Mouse (Mus musculus): ENCODE data around the gene Brk1. TPM values are rescaled to one million over a fixed set of nuclear protein-coding genes. Genes with fewer than 3 reads are reported as not detected.

Brk1 gene
- total RNA-seq (2012; rRNA removed), result 81.8 and 113 TPM in 2 replicates

DNA sequence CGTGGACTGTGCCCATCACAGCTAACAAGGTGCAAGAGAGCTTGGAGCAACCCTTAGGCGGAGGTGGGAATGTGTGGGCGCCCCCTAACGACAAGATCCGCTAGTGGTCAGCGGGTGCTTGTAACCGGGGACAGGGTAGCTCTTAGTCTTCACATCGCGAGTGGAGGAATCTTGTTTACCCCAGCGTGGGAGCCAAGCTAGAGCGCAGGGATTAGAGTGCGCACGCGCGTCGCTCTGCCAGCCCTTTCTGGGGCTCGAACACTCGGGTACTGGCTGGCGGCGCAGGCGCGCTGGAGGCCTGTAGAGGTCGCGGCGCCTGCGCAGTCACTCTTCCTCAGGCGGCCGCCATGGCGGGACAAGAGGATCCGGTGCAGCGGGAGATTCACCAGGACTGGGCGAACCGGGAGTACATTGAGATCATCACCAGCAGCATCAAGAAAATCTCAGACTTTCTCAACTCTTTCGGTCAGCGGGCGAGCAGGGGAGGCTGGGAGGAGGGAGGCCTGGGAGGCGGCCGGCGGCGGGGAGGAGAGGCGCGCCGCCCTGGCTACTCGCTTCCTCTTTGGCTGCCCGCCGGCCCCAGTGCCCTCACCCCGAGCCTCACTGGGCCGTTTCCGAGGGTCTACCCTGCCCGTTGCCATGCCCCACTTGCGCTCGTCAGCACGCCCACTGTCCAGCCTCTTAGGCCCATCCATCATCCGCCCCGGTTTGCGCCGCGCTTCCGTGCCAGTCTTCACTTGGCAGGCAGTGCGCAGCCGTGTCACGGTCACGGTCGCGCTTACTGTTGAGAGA, at the start of gene Brk1:
TSS of gene Brk1 (plus strand) at position 341 of the 792 bp plus-strand sequence.
- DNase-seq (ENCODE audit: low read depth, low spot score), result peak; percentile 81
- Histone ChIP-seq H3K9ac (ENCODE audit: insufficient read depth, low read depth, low read length, poor library complexity, severe bottlenecking) (peak within 1 kb of the TSS; percentile 93), H3K4me3 (ENCODE audit: insufficient read depth in 1 of 2, low read depth in 1 of 2, low read length in 2 of 2, poor library complexity in 1 of 2, severe bottlenecking in 1 of 2) (peak within 1 kb of the TSS; percentile 84 to 92), H3K36me3 (ENCODE audit: control insufficient read depth, insufficient read depth, low read length, poor library complexity, severe bottlenecking) (0 out of 2 replicates have a peak, but pooled peaks cover 2% of the 10 kb centered on the region), H3K4me1 (ENCODE audit: control insufficient read depth in 2 of 2, insufficient read depth in 2 of 2, low read length in 2 of 2, poor library complexity in 1 of 2) (peaks cover 0 to 9% of the 10 kb centered on the region in 2 experiments; a peak in 2 of 4 replicates), H3K9me3 (ENCODE audit: control insufficient read depth, insufficient read depth, low read depth, low read length) (no peaks in the 10 kb centered on the region), H3K27ac (ENCODE audit: insufficient read depth, low read depth, low read length, poor library complexity, severe bottlenecking) (peak within 1 kb of the TSS; percentile 20; the same call in 1 of the 2 replicates)
- no peak for TF ChIP-seq MAFK (IDR thresholded peaks at IDR 0.05; ENCODE audit: insufficient read depth, low read depth, low read length)
- TF ChIP-seq CHD2 (IDR thresholded peaks at IDR 0.05; ENCODE audit: low read depth, low read length), result no peak
- TF ChIP-seq ZNF384 (IDR thresholded peaks at IDR 0.05; ENCODE audit: low read depth, low read length), result no peak
- TF ChIP-seq HCFC1 (IDR thresholded peaks at IDR 0.05; ENCODE audit: borderline replicate concordance, insufficient read depth, low read length), result 0 out of 2 replicates have a peak, but pooled peaks have one; percentile 29
- in situ Hi-C loops (cut with MboI; ENCODE audit: low sequenced_read_pairs in 2 of 2, unreplicated experiment in 2 of 2), result no loop called here

DNA sequence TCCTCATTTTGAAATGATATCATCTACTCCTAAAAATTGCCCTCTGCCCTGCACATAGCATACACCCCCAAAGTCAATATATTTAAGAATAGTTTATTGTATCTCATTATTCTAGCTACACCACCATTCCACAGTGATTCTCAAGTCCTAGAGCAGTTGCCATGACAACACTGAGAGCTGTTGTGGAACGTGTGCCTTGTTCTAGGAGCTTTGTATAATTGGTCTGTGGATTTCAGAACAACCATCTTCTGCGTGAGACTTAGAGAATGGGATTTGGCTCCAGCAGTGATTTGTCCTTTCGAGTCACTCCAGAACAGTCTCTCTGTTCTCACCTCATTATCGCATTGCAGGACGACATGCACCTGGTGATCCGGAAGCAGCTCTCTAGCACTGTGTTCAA, 44.8 kb upstream of the Brk1 start:
- in situ Hi-C loops (cut with MboI; ENCODE audit: low sequenced_read_pairs in 2 of 2, unreplicated experiment in 2 of 2), result no loop called here
- no peaks in the 10 kb centered on the region for H3K4me1 ChIP-seq (ENCODE audit: control insufficient read depth in 2 of 2, insufficient read depth in 2 of 2, low read length in 2 of 2, poor library complexity in 1 of 2)
- no peak for TF ChIP-seq ZNF384 (IDR thresholded peaks at IDR 0.05; ENCODE audit: low read depth, low read length)
- TF ChIP-seq MAFK (IDR thresholded peaks at IDR 0.05; ENCODE audit: insufficient read depth, low read depth, low read length), result no peak
- TF ChIP-seq ZC3H11A (IDR thresholded peaks at IDR 0.05; ENCODE audit: borderline replicate concordance, low read depth, low read length), result no peak
- no peak for TF ChIP-seq HCFC1 (IDR thresholded peaks at IDR 0.05; ENCODE audit: borderline replicate concordance, insufficient read depth, low read length)
- TF ChIP-seq CHD2 (IDR thresholded peaks at IDR 0.05; ENCODE audit: low read depth, low read length), result no peak
- peaks cover 22% of the 10 kb centered on the region for H3K36me3 ChIP-seq (ENCODE audit: control insufficient read depth, insufficient read depth, low read length, poor library complexity, severe bottlenecking)
- no peak overlapping the region for H3K27ac ChIP-seq (ENCODE audit: insufficient read depth, low read depth, low read length, poor library complexity, severe bottlenecking)
- DNase-seq (ENCODE audit: low read depth, low spot score), result no peak
- H3K9me3 ChIP-seq (ENCODE audit: control insufficient read depth, insufficient read depth, low read depth, low read length), result no peaks in the 10 kb centered on the region
- no peak overlapping the region for H3K9ac ChIP-seq (ENCODE audit: insufficient read depth, low read depth, low read length, poor library complexity, severe bottlenecking)
- no peak overlapping the region for H3K4me3 ChIP-seq (ENCODE audit: insufficient read depth in 1 of 2, low read depth in 1 of 2, low read length in 2 of 2, poor library complexity in 1 of 2, severe bottlenecking in 1 of 2)

DNA sequence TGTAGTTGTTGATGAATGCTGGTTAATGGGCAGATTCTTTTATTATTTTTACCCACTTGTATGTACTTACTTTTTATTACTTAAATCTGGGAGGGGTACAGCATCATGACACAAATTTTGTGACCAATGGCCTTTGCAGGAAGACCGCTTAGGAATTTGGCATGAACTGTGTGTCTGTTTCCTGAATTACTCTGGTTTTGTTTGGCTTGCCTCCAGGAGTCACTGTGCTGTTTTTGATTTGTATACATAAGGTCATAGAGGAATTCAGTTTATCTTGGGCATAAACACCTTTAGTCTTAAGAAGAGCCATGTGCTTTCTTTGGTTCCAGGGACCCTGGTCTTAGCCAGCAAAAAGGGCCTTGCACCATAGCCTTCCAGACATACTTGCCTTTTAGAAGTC, 40.0 kb upstream of the Brk1 start:
- peaks cover 38% of the 10 kb centered on the region for H3K36me3 ChIP-seq (ENCODE audit: control insufficient read depth, insufficient read depth, low read length, poor library complexity, severe bottlenecking)
- H3K4me1 ChIP-seq (ENCODE audit: control insufficient read depth in 2 of 2, insufficient read depth in 2 of 2, low read length in 2 of 2, poor library complexity in 1 of 2), result no peaks in the 10 kb centered on the region
- no peak overlapping the region for H3K4me3 ChIP-seq (ENCODE audit: insufficient read depth in 1 of 2, low read depth in 1 of 2, low read length in 2 of 2, poor library complexity in 1 of 2, severe bottlenecking in 1 of 2)
- H3K9ac ChIP-seq (ENCODE audit: insufficient read depth, low read depth, low read length, poor library complexity, severe bottlenecking), result no peak overlapping the region
- no peak for DNase-seq (ENCODE audit: low read depth, low spot score)
- H3K27ac ChIP-seq (ENCODE audit: insufficient read depth, low read depth, low read length, poor library complexity, severe bottlenecking), result no peak overlapping the region
- in situ Hi-C loops (cut with MboI; ENCODE audit: low sequenced_read_pairs in 2 of 2, unreplicated experiment in 2 of 2), result no loop called here
- no peaks in the 10 kb centered on the region for H3K9me3 ChIP-seq (ENCODE audit: control insufficient read depth, insufficient read depth, low read depth, low read length)
- TF ChIP-seq MAFK (IDR thresholded peaks at IDR 0.05; ENCODE audit: insufficient read depth, low read depth, low read length), result no peak
- no peak for TF ChIP-seq CHD2 (IDR thresholded peaks at IDR 0.05; ENCODE audit: low read depth, low read length)
- TF ChIP-seq HCFC1 (IDR thresholded peaks at IDR 0.05; ENCODE audit: borderline replicate concordance, insufficient read depth, low read length), result no peak
- TF ChIP-seq ZNF384 (IDR thresholded peaks at IDR 0.05; ENCODE audit: low read depth, low read length), result no peak
- TF ChIP-seq ZC3H11A (IDR thresholded peaks at IDR 0.05; ENCODE audit: borderline replicate concordance, low read depth, low read length), result no peak

DNA sequence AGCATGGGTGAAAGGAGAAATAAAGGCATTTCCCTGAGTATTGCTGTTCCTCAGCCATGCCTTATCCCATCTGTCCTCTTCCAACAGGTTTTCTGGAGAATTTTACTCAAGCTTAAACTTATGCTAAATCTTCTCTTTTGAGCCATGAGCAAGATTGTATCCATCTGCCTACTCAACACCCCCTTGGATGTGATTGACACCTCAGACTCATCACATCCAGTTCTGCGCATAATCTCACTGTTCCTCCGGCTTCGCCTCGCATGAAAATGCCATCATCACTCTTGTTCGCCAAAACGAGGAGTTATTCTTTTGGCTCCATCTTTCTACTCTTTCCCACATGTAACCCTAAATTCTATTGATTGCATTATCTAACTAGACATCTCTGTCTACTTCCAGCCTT, 28.5 kb upstream of the Brk1 start:
- in situ Hi-C loops (cut with MboI; ENCODE audit: low sequenced_read_pairs in 2 of 2, unreplicated experiment in 2 of 2), result no loop called here
- Histone ChIP-seq H3K36me3 (ENCODE audit: control insufficient read depth, insufficient read depth, low read length, poor library complexity, severe bottlenecking) (peaks cover 21% of the 10 kb centered on the region), H3K9me3 (ENCODE audit: control insufficient read depth, insufficient read depth, low read depth, low read length) (no peaks in the 10 kb centered on the region), H3K9ac (ENCODE audit: insufficient read depth, low read depth, low read length, poor library complexity, severe bottlenecking) (no peak overlapping the region), H3K4me1 (ENCODE audit: control insufficient read depth in 2 of 2, insufficient read depth in 2 of 2, low read length in 2 of 2, poor library complexity in 1 of 2) (no peaks in the 10 kb centered on the region), H3K4me3 (ENCODE audit: insufficient read depth in 1 of 2, low read depth in 1 of 2, low read length in 2 of 2, poor library complexity in 1 of 2, severe bottlenecking in 1 of 2) (no peak overlapping the region), H3K27ac (ENCODE audit: insufficient read depth, low read depth, low read length, poor library complexity, severe bottlenecking) (no peak overlapping the region)
- no peak for DNase-seq (ENCODE audit: low read depth, low spot score)
- TF ChIP-seq ZC3H11A (IDR thresholded peaks at IDR 0.05; ENCODE audit: borderline replicate concordance, low read depth, low read length), result no peak
- TF ChIP-seq HCFC1 (IDR thresholded peaks at IDR 0.05; ENCODE audit: borderline replicate concordance, insufficient read depth, low read length), result no peak
- no peak for TF ChIP-seq CHD2 (IDR thresholded peaks at IDR 0.05; ENCODE audit: low read depth, low read length)
- no peak for TF ChIP-seq ZNF384 (IDR thresholded peaks at IDR 0.05; ENCODE audit: low read depth, low read length)

Data from ES-E14 (cell line).